ENCODE assay signal across 25 mouse cellular contexts in the genomic region with DNA sequence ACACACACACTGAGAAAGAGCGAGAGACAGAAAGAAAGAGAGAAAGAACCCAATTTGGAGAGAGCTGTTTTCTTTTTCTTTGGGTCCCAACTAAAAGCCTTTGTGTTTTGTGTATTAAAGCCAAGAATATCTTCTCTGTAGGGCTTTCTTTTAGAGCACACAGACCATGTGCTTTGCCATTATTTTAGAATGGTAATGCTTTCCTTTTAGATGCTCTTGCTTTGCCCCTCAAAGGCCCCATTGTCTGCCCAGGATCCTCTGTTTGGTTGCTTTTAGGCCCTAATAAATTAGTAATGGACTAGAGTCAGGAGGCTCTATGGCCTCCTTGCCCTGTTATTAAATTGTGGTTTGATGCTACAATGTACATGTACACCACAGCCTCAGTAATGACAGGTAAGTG.
DNase-seq lines count a peak whose midpoint lies in the region; ATAC-seq lines count a peak whose summit lies in the region.
"Had no signal": no experiment of that assay in that cellular context is flagged by ENCODE, and none has a peak within 500 bp of the region (broad histone marks: within the 10 kb centered on the region; RNA-seq: fewer than 3 reads in every experiment).

No protein-coding gene starts in this region.

- H3K4me3 ChIP-seq in forebrain, embryonic 13.5 days: no peak overlapping the region
- no peak overlapping the region for H3K4me3 ChIP-seq in forebrain, embryonic 15.5 days
- no peak overlapping the region for H3K4me3 ChIP-seq in hindbrain, embryonic 11.5 days (ENCODE audit: low read depth, low read length)
- H3K4me3 ChIP-seq in hindbrain, embryonic 10.5 days: no peak overlapping the region
- no peak overlapping the region for H3K4me3 ChIP-seq in midbrain, embryonic 12.5 days
- no peak overlapping the region for H3K4me3 ChIP-seq in midbrain, embryonic 15.5 days
- H3K4me3 ChIP-seq: embryonic facial prominence, embryonic 10.5 days; embryonic facial prominence, embryonic 13.5 days; erythroblast, embryonic 14.5 days; gastrocnemius, adult 2 months; hindbrain, embryonic 15.5 days; intestine, embryonic 15.5 days had no signal

- no peaks in the 10 kb centered on the region for H3K27me3 ChIP-seq in forebrain, embryonic 13.5 days
- no peaks in the 10 kb centered on the region for H3K27me3 ChIP-seq in forebrain, embryonic 15.5 days
- H3K27me3 ChIP-seq in hindbrain, embryonic 11.5 days (ENCODE audit: control insufficient read depth, insufficient read depth, low read length): no peaks in the 10 kb centered on the region
- H3K27me3 ChIP-seq in hindbrain, embryonic 10.5 days (ENCODE audit: insufficient read depth, poor library complexity, severe bottlenecking): no peaks in the 10 kb centered on the region
- no peaks in the 10 kb centered on the region for H3K27me3 ChIP-seq in midbrain, embryonic 12.5 days
- no peaks in the 10 kb centered on the region for H3K27me3 ChIP-seq in midbrain, embryonic 15.5 days (replicated peaks)
- H3K27me3 ChIP-seq: embryonic facial prominence, embryonic 13.5 days; hindbrain, embryonic 15.5 days; intestine, embryonic 15.5 days had no signal

- H3K4me2 ChIP-seq in forebrain, embryonic 13.5 days: no peak overlapping the region
- H3K4me2 ChIP-seq in forebrain, embryonic 15.5 days (replicated peaks): no peak overlapping the region
- H3K4me2 ChIP-seq in hindbrain, embryonic 11.5 days (replicated peaks; ENCODE audit: low read depth, low read length): no peak overlapping the region
- no peak overlapping the region for H3K4me2 ChIP-seq in midbrain, embryonic 12.5 days (replicated peaks)
- no peak overlapping the region for H3K4me2 ChIP-seq in midbrain, embryonic 15.5 days
- H3K4me2 ChIP-seq: embryonic facial prominence, embryonic 13.5 days; heart, embryonic 11.5 days; hindbrain, embryonic 15.5 days; intestine, embryonic 15.5 days had no signal

- H3K9ac ChIP-seq in forebrain, embryonic 13.5 days: no peak overlapping the region
- no peak overlapping the region for H3K9ac ChIP-seq in forebrain, embryonic 15.5 days (replicated peaks)
- no peak overlapping the region for H3K9ac ChIP-seq in hindbrain, embryonic 11.5 days (ENCODE audit: low read depth, low read length)
- no peak overlapping the region for H3K9ac ChIP-seq in midbrain, embryonic 12.5 days (replicated peaks)
- no peak overlapping the region for H3K9ac ChIP-seq in midbrain, embryonic 15.5 days
- H3K9ac ChIP-seq: embryonic facial prominence, embryonic 13.5 days; hindbrain, embryonic 15.5 days; intestine, embryonic 15.5 days had no signal

- no peaks in the 10 kb centered on the region for H3K9me3 ChIP-seq in forebrain, embryonic 13.5 days (replicated peaks)
- no peaks in the 10 kb centered on the region for H3K9me3 ChIP-seq in forebrain, embryonic 15.5 days
- H3K9me3 ChIP-seq in hindbrain, embryonic 11.5 days (ENCODE audit: control insufficient read depth, low read length): no peaks in the 10 kb centered on the region
- no peaks in the 10 kb centered on the region for H3K9me3 ChIP-seq in hindbrain, embryonic 10.5 days
- no peaks in the 10 kb centered on the region for H3K9me3 ChIP-seq in midbrain, embryonic 12.5 days
- H3K9me3 ChIP-seq in midbrain, embryonic 15.5 days: no peaks in the 10 kb centered on the region
- H3K9me3 ChIP-seq: embryonic facial prominence, embryonic 10.5 days; embryonic facial prominence, embryonic 13.5 days; hindbrain, embryonic 15.5 days; intestine, embryonic 15.5 days had no signal

- no peaks in the 10 kb centered on the region for H3K4me1 ChIP-seq in forebrain, embryonic 13.5 days
- no peaks in the 10 kb centered on the region for H3K4me1 ChIP-seq in forebrain, embryonic 15.5 days
- H3K4me1 ChIP-seq in hindbrain, embryonic 11.5 days (replicated peaks; ENCODE audit: control insufficient read depth, insufficient read depth, low read length): no peaks in the 10 kb centered on the region
- H3K4me1 ChIP-seq in hindbrain, embryonic 10.5 days (replicated peaks): no peaks in the 10 kb centered on the region
- no peaks in the 10 kb centered on the region; the same call in 1 of the 2 replicates for H3K4me1 ChIP-seq in midbrain, embryonic 12.5 days
- no peaks in the 10 kb centered on the region for H3K4me1 ChIP-seq in midbrain, embryonic 15.5 days
- H3K4me1 ChIP-seq: embryonic facial prominence, embryonic 10.5 days; embryonic facial prominence, embryonic 13.5 days; hindbrain, embryonic 15.5 days; intestine, embryonic 15.5 days had no signal

- peak; percentile 5 for DNase-seq in hindbrain, embryonic 11.5 days (ENCODE audit: low spot score)
- no peak for DNase-seq in hindbrain, embryonic 10.5 days (ENCODE audit: low spot score)
- DNase-seq in mesoderm, embryonic 11.5 days (ENCODE audit: low read depth, low spot score): peak; percentile 26
- no peak for DNase-seq in right cerebral cortex, postnatal 36 days (ENCODE audit: low spot score in 2 of 2)
- DNase-seq: adrenal gland, adult 2 months; adrenal gland, postnatal 25 days; cerebellum, adult 18-20 months; cerebellum, adult 9-10 months; cerebellum, postnatal 14 days; embryo, embryonic 11 days; gastrocnemius, adult 2 months; gastrocnemius, postnatal 14 days; heart, adult 11 months; kidney, adult 11 months had no signal

- no peaks in the 10 kb centered on the region for H3K36me3 ChIP-seq in forebrain, embryonic 13.5 days (ENCODE audit: poor library complexity, severe bottlenecking)
- no peaks in the 10 kb centered on the region for H3K36me3 ChIP-seq in forebrain, embryonic 15.5 days
- H3K36me3 ChIP-seq in hindbrain, embryonic 11.5 days (ENCODE audit: control insufficient read depth, insufficient read depth, low read length): no peaks in the 10 kb centered on the region
- no peaks in the 10 kb centered on the region for H3K36me3 ChIP-seq in hindbrain, embryonic 10.5 days
- no peaks in the 10 kb centered on the region for H3K36me3 ChIP-seq in midbrain, embryonic 12.5 days
- H3K36me3 ChIP-seq in midbrain, embryonic 15.5 days (replicated peaks): no peaks in the 10 kb centered on the region
- H3K36me3 ChIP-seq: embryonic facial prominence, embryonic 10.5 days; embryonic facial prominence, embryonic 13.5 days; hindbrain, embryonic 15.5 days; intestine, embryonic 15.5 days had no signal

- H3K27ac ChIP-seq in forebrain, embryonic 13.5 days: no peak overlapping the region
- no peak overlapping the region for H3K27ac ChIP-seq in forebrain, embryonic 15.5 days (replicated peaks)
- H3K27ac ChIP-seq in hindbrain, embryonic 11.5 days (ENCODE audit: low read depth, low read length): no peak overlapping the region
- no peak overlapping the region for H3K27ac ChIP-seq in hindbrain, embryonic 10.5 days
- H3K27ac ChIP-seq in midbrain, embryonic 12.5 days (replicated peaks): no peak overlapping the region
- no peak overlapping the region for H3K27ac ChIP-seq in midbrain, embryonic 15.5 days
- H3K27ac ChIP-seq: embryonic facial prominence, embryonic 10.5 days; embryonic facial prominence, embryonic 13.5 days; gastrocnemius, adult 2 months; hindbrain, embryonic 15.5 days; intestine, embryonic 15.5 days had no signal

- peak; percentile 48; the same call in 1 of the 2 replicates for ATAC-seq in forebrain, embryonic 13.5 days
- no peak for ATAC-seq in forebrain, embryonic 15.5 days (replicated peaks)
- peak; percentile 40; the same call in 1 of the 2 replicates for ATAC-seq in hindbrain, embryonic 11.5 days (ENCODE audit: low FRiP score)
- ATAC-seq in midbrain, embryonic 12.5 days (ENCODE audit: low FRiP score, low read depth): peak; percentile 16; the same call in 1 of the 2 replicates
- no peak for ATAC-seq in midbrain, embryonic 15.5 days (replicated peaks)
- ATAC-seq: CD4-positive, CD25-positive, alpha-beta regulatory T cell, adult 4 months; intestine, embryonic 15.5 days had no signal

- WGBS in forebrain, embryonic 13.5 days: 0% methylated on average over 1 of the region's 1 CpGs
- WGBS in forebrain, embryonic 15.5 days: 0% methylated on average over 1 of the region's 1 CpGs
- WGBS in hindbrain, embryonic 11.5 days: no CpG with 5 or more reads among the region's 1 CpGs
- whole genome bisulfite sequencing in hindbrain, embryonic 10.5 days: 50% methylated on average over 1 of the region's 1 CpGs
- 33% methylated on average over 1 of the region's 1 CpGs for WGBS in midbrain, embryonic 12.5 days
- WGBS in midbrain, embryonic 15.5 days: no CpG with 5 or more reads among the region's 1 CpGs

Comparison
In these comparisons a context has a peak if more than half of its experiments do, and no peak if none do; other contexts are left out.
1. ATAC-seq: peak in forebrain, embryonic 13.5 days (single experiment), hindbrain, embryonic 11.5 days (single experiment) and midbrain, embryonic 12.5 days (single experiment); none in forebrain, embryonic 15.5 days (single experiment) and midbrain, embryonic 15.5 days (single experiment).
2. DNase-seq: peak in hindbrain, embryonic 11.5 days (single experiment) and mesoderm, embryonic 11.5 days (single experiment); none in hindbrain, embryonic 10.5 days (single experiment) and right cerebral cortex, postnatal 36 days (0 of 2).